Mouse (Mus musculus): ENCODE measurements at regions not wholly inside any gene's neighbourhood (a gene's known extent, or its start where the extent isn't known, plus 50 kb on each side); places are given as distances from the start of the nearest gene placed in this dataset.
A peak's percentile ranks its signal among the peaks of the same experiment; 100 is the strongest.

DNA sequence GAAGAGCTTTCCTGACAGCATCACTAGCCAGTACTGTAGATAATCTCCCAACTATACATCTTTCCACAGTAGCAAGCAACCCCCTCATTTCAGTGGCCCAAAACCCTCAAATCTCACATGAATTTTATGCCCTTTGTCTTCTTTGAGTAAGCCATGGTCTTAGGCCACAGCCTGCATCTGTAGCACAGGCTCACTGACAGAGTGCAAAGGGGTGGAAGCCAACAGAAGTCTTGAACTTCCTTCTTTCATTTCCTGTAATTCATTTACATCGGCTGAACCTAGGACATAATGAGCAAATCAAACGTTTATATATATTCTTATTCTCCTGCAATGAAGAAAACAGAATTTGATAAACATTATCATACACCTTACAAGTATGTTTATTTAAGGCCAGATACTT, 805.8 kb upstream of the Adgrl2 start:
- Histone ChIP-seq H3K4me1 (ENCODE audit: control insufficient read depth, insufficient read depth, low read length) (no peaks in the 10 kb centered on the region), H3K4me3 (replicated peaks; ENCODE audit: insufficient read depth, low read depth, low read length) (no peak overlapping the region), H3K27ac (ENCODE audit: insufficient read depth, low read length) (no peak overlapping the region), H3K27me3 (ENCODE audit: control insufficient read depth, insufficient read depth, low read length) (no peaks in the 10 kb centered on the region)
- WGBS, result 92% methylated on average over 2 of the region's 2 CpGs
- DNase-seq, result no peak
- TF ChIP-seq CTCF (IDR thresholded peaks at IDR 0.05; ENCODE audit: borderline replicate concordance, insufficient read depth, low read depth, low read length) (no peak), POLR2A (IDR thresholded peaks at IDR 0.05; ENCODE audit: borderline replicate concordance, insufficient read depth, low read length) (no peak)

GRCm38 (mm10) chr3:149791593-149791992, 801.2 kb upstream of the Adgrl2 start:
- Histone ChIP-seq H3K27ac (ENCODE audit: insufficient read depth, low read length) (no peak overlapping the region), H3K4me3 (replicated peaks; ENCODE audit: insufficient read depth, low read depth, low read length) (no peak overlapping the region), H3K27me3 (ENCODE audit: control insufficient read depth, insufficient read depth, low read length) (no peaks in the 10 kb centered on the region), H3K4me1 (ENCODE audit: control insufficient read depth, insufficient read depth, low read length) (no peaks in the 10 kb centered on the region)
- DNase-seq, result no peak
- 83% methylated on average over 2 of the region's 2 CpGs for WGBS
- TF ChIP-seq POLR2A (IDR thresholded peaks at IDR 0.05; ENCODE audit: borderline replicate concordance, insufficient read depth, low read length) (no peak), CTCF (IDR thresholded peaks at IDR 0.05; ENCODE audit: borderline replicate concordance, insufficient read depth, low read depth, low read length) (no peak)

- Histone ChIP-seq H3K4me3 (replicated peaks; ENCODE audit: insufficient read depth, low read depth, low read length) (no peak overlapping the region), H3K27ac (ENCODE audit: insufficient read depth, low read length) (no peak overlapping the region), H3K4me1 (ENCODE audit: control insufficient read depth, insufficient read depth, low read length) (no peaks in the 10 kb centered on the region; the same call in 1 of the 2 replicates), H3K27me3 (ENCODE audit: control insufficient read depth, insufficient read depth, low read length) (no peaks in the 10 kb centered on the region)
- peak in 1 of 2 experiments; percentile 30 for DNase-seq
- TF ChIP-seq POLR2A (IDR thresholded peaks at IDR 0.05; ENCODE audit: borderline replicate concordance, insufficient read depth, low read length), result no peak
- no peak for TF ChIP-seq CTCF (IDR thresholded peaks at IDR 0.05; ENCODE audit: borderline replicate concordance, insufficient read depth, low read depth, low read length)
- 22% methylated on average over 2 of the region's 2 CpGs for whole genome bisulfite sequencing
These were observed 795.7 kb upstream of the Adgrl2 start for GRCm38 (mm10) chr3:149786096-149786495.

DNA sequence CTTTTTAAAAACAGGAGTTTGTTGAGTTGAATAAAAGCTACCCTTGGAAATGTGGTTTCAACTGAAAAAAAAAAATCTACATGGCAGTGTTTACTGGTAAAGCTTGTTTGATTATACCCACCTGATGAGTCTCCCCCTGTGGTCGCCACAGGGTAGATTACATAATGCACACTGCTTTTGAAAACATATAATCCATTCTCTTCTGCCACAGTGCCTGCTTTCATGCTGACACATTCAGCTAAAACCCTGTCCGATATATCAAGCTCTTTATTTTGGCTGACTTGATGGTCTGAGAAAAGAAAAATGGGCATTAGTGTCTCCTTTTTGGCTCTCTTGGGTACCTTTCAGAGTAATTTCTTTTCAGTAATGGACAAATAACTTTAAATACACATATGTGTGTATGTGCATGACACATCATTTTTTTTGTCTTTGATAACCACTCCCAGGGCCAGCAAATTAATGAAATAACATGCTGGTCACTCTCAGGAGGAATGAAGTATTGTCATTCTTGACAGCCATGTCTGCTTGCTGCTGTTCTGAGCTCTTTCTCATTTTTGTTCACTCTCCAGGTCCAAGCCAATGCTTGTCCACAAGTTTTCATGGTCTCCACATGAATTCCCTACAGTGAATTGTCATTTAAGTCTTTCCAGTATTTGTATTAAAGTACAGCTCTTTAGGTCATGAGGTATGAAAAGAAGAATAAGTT, 793.7 kb upstream of the Adgrl2 start:
- TF ChIP-seq POLR2A (IDR thresholded peaks at IDR 0.05; ENCODE audit: borderline replicate concordance, insufficient read depth, low read length) (no peak), CTCF (IDR thresholded peaks at IDR 0.05; ENCODE audit: borderline replicate concordance, insufficient read depth, low read depth, low read length) (no peak)
- no peaks in the 10 kb centered on the region for H3K27me3 ChIP-seq (ENCODE audit: control insufficient read depth, insufficient read depth, low read length)
- no peak overlapping the region for H3K27ac ChIP-seq (ENCODE audit: insufficient read depth, low read length)
- no peaks in the 10 kb centered on the region; the same call in 1 of the 2 replicates for H3K4me1 ChIP-seq (ENCODE audit: control insufficient read depth, insufficient read depth, low read length)
- no peak for DNase-seq
- no peak overlapping the region for H3K4me3 ChIP-seq (replicated peaks; ENCODE audit: insufficient read depth, low read depth, low read length)
- 69% methylated on average over 2 of the region's 2 CpGs for WGBS

DNA sequence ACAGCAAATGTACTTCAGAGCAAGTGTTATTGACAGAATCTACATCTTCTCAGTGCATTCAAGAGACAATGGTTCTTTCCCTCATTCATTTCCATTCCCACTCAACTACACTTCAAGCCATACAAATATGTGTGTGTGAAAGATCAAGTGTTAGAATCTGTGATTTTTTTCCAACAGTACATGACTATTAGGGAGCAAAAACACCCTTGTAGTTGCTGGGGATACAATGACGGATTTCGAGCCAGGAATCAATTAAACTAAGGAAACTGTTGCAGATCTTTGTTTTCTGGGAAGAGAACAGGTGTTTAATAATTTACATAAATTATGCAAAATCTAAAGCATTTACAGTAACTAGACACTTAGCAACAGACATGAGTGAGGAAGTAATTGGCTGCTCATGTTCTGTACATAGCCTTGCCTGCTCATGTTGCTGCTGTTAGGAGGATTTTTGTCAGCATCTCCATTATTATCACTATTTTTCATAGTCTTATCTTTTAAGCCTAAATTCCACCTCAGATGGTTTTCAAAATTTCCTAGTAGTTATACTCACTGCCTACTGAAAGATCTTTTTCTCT, 777.6 kb upstream of the Adgrl2 start:
- no peak for DNase-seq
- no peak for TF ChIP-seq POLR2A (IDR thresholded peaks at IDR 0.05; ENCODE audit: borderline replicate concordance, insufficient read depth, low read length)
- no peak for TF ChIP-seq CTCF (IDR thresholded peaks at IDR 0.05; ENCODE audit: borderline replicate concordance, insufficient read depth, low read depth, low read length)
- 72% methylated on average over 2 of the region's 2 CpGs for WGBS
- Histone ChIP-seq H3K27me3 (ENCODE audit: control insufficient read depth, insufficient read depth, low read length) (no peaks in the 10 kb centered on the region), H3K27ac (ENCODE audit: insufficient read depth, low read length) (no peak overlapping the region), H3K4me3 (replicated peaks; ENCODE audit: insufficient read depth, low read depth, low read length) (no peak overlapping the region), H3K4me1 (ENCODE audit: control insufficient read depth, insufficient read depth, low read length) (no peaks in the 10 kb centered on the region)

DNA sequence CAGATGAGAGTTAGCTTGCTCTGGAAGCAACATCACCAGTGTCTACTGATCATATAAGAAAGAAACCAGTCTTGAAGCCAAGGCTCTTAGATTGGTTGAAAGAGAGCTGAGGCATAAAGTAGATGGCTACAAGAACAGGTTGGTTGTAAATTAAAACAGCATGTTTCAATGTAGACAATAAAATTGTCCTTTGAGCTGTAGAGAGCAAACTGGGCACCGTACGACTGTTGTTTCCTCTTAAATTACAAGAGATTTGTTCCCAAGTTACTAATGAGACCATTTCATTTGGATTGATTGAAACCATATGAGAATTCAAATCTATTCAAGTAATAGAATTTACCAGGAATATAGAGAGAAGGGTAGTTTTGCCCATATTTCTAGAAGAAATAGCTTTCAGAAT, 770.9 kb upstream of the Adgrl2 start:
- 97% methylated on average over 2 of the region's 2 CpGs for WGBS
- Histone ChIP-seq H3K4me1 (ENCODE audit: control insufficient read depth, insufficient read depth, low read length) (no peaks in the 10 kb centered on the region), H3K27ac (ENCODE audit: insufficient read depth, low read length) (no peak overlapping the region), H3K4me3 (replicated peaks; ENCODE audit: insufficient read depth, low read depth, low read length) (no peak overlapping the region), H3K27me3 (ENCODE audit: control insufficient read depth, insufficient read depth, low read length) (no peaks in the 10 kb centered on the region)
- DNase-seq, result no peak
- no peak for TF ChIP-seq CTCF (IDR thresholded peaks at IDR 0.05; ENCODE audit: borderline replicate concordance, insufficient read depth, low read depth, low read length)
- no peak for TF ChIP-seq POLR2A (IDR thresholded peaks at IDR 0.05; ENCODE audit: borderline replicate concordance, insufficient read depth, low read length)

DNA sequence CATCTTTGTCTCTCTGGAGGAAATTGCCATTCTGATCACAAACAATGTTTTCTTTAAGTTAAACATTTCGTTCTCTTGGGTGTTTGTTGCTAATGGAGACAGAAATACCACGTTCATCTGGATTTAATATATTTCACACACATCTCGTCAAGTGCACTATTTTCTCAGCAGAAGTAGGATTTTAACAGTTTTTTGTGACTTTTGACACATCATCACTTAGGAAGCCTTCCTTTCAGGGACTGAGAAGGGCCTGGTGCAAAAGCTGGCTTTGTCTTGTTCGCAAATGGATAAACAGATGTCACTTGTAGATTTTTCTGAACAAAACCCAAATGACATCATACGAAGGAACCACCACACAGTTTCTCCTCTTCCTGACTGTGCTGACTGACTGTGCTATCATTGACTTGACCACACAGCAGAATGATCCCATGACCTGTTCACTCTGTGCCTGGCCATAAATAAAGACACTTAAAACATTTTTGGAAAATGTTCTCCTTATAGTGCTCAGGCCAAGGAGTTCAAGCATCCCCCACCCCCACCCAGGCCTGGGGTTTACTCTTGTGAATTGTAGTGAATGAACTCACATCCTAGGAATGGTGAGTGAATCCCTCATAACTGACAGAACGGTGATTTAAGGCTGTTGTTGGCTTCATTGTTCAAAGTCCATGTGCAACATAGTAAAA, 767.7 kb upstream of the Adgrl2 start:
- Histone ChIP-seq H3K4me1 (ENCODE audit: control insufficient read depth, insufficient read depth, low read length) (no peaks in the 10 kb centered on the region), H3K4me3 (replicated peaks; ENCODE audit: insufficient read depth, low read depth, low read length) (no peak overlapping the region), H3K27me3 (ENCODE audit: control insufficient read depth, insufficient read depth, low read length) (no peaks in the 10 kb centered on the region), H3K27ac (ENCODE audit: insufficient read depth, low read length) (no peak overlapping the region)
- 76% methylated on average over 6 of the region's 6 CpGs for WGBS
- no peak for DNase-seq
- TF ChIP-seq POLR2A (IDR thresholded peaks at IDR 0.05; ENCODE audit: borderline replicate concordance, insufficient read depth, low read length) (no peak), CTCF (IDR thresholded peaks at IDR 0.05; ENCODE audit: borderline replicate concordance, insufficient read depth, low read depth, low read length) (no peak)

DNA sequence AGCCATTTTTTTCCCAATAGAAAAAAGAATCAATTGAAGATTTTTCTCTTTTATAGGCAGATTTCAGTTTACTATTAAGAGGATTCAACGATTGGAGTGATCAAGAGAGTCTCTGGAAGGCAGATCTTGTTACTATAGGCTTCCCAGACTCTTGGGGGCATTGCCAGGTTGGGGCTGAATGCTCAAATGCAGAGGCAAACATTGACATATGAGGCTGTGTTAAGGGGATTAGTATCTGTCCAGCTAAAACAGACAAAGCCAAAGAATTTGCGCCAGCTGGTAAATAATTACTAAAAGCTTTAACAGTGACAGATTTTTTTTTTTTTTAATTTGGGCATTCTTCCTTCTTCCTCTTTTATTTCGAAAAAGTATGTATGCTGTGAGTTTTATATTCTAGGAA, 745.7 kb upstream of the Adgrl2 start:
- Histone ChIP-seq H3K27me3 (ENCODE audit: control insufficient read depth, insufficient read depth, low read length) (no peaks in the 10 kb centered on the region), H3K4me1 (ENCODE audit: control insufficient read depth, insufficient read depth, low read length) (no peaks in the 10 kb centered on the region), H3K4me3 (replicated peaks; ENCODE audit: insufficient read depth, low read depth, low read length) (no peak overlapping the region), H3K27ac (ENCODE audit: insufficient read depth, low read length) (no peak overlapping the region)
- DNase-seq, result no peak
- TF ChIP-seq CTCF (IDR thresholded peaks at IDR 0.05; ENCODE audit: borderline replicate concordance, insufficient read depth, low read depth, low read length) (no peak), POLR2A (IDR thresholded peaks at IDR 0.05; ENCODE audit: borderline replicate concordance, insufficient read depth, low read length) (no peak)
- WGBS, result 45% methylated on average over 3 of the region's 3 CpGs
